Mouse (Mus musculus) ES-Bruce4 (cell line): ENCODE measurements around the gene Sdhaf1. TPM values are rescaled to one million over a fixed set of nuclear protein-coding genes. Genes with fewer than 3 reads are reported as not detected.
A peak's percentile ranks its signal among the peaks of the same experiment; 100 is the strongest.

Source experiments
- H3K27ac ChIP-seq: 2 replicates; pipeline ENCODE4 v1.5.1; 2012; ENCODE audit warnings: low read length, inconsistent platforms; ENCODE audit not compliant: insufficient read depth
- H3K27me3 ChIP-seq: 2 replicates; pipeline ENCODE4 v1.6.1; 2012; ENCODE audit warnings: mild to moderate bottlenecking, low read length, inconsistent platforms; ENCODE audit not compliant: control insufficient read depth, poor library complexity, insufficient read depth, severe bottlenecking
- H3K36me3 ChIP-seq: 2 replicates; pipeline ENCODE4 v1.6.1; 2012; ENCODE audit warnings: inconsistent platforms, mild to moderate bottlenecking, low read length, moderate library complexity; ENCODE audit not compliant: control insufficient read depth, poor library complexity, insufficient read depth, severe bottlenecking
- H3K4me1 ChIP-seq: one replicate; pipeline ENCODE4 v1.8.1; 2011; ENCODE audit warnings: low read length; ENCODE audit not compliant: control insufficient read depth, insufficient read depth
- H3K4me3 ChIP-seq: 2 replicates; pipeline ENCODE4 v1.5.1; 2011; ENCODE audit warnings: low read depth, mild to moderate bottlenecking, low read length
- H3K9ac ChIP-seq: 2 replicates; pipeline ENCODE4 v1.6.1; 2012; ENCODE audit warnings: low read depth, mild to moderate bottlenecking, inconsistent platforms; ENCODE audit not compliant: poor library complexity, severe bottlenecking
- H3K9me3 ChIP-seq: replicated peaks from 2 replicates; pipeline ENCODE4 v1.6.1; 2012; ENCODE audit warnings: mild to moderate bottlenecking, low read length, inconsistent platforms; ENCODE audit not compliant: control insufficient read depth, poor library complexity, insufficient read depth, severe bottlenecking
- CTCF ChIP-seq: IDR thresholded peaks from one replicate; pipeline ENCODE4 v1.8.1; 2011; ENCODE audit warnings: low read depth, low read length
- EP300 ChIP-seq: IDR thresholded peaks from 2 replicates; pipeline ENCODE4 v1.6.1; 2011; ENCODE audit warnings: low read depth, low read length; ENCODE audit not compliant: insufficient read depth
- POLR2A ChIP-seq: IDR thresholded peaks from one replicate; pipeline ENCODE4 v1.8.1; 2011; ENCODE audit warnings: low read length; ENCODE audit not compliant: insufficient read depth
- polyA plus RNA-seq: library from polyadenylated mRNA; stranded (reverse); fragments of >200 nt; gene quantifications from 2 replicates; pipeline ENCODE4 v1.2.4, GENCODE M21; 2011; ENCODE audit warnings: low read depth; ENCODE audit not compliant: missing spikeins, insufficient read depth, insufficient read length

Gene Sdhaf1
- polyA plus RNA-seq, 1 experiment, result 5.6 TPM

DNA sequence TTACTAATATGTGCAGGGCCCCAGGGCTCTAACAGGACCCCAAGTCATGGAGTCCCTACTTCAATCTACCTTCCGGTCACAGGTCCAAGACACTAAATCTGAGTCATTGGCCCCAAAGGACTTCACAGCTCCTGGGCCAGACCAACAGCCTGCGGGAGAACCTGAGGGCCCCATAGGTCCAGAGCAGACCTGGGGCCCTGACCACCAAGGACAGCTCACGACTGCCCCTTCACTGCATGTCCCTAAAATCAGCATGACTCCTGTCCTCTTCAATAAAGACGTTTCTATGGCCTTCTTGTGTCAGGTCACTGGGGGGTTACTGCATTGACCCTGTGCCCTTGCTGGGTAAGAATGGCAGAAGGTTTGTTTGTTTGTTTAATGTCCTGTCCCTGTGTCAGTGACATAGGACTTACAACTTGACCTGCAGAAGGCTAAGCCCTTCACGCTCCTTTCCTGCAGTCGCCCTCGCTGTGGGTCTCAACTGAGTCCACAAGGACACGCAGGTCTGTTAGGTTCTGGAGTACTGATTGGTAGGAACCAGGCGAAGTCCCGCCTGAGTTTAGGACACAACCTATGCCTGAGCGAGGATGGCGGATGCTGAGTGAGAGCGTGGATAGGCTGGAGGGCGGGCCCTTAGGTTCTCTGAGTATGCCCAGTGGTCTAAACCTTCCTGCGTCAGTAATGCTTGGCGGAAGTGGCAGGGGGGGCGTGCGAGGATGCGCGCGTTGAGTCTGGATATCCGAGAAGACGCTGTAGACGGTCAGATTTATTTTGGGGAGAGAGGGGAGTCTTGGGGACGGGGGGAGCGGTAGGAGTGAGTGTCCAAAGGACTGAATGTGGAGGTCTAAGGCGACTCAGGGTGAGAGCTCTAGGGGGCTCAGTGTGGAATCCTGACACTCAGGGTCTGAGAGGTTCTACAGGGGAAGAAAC is 15.4 kb downstream of the Sdhaf1 start, which contains the start of gene Alkbh6:
TSS of gene Alkbh6 (plus strand) at position 642 of the 930 bp plus-strand sequence.
- H3K36me3 ChIP-seq, result no peaks in the 10 kb centered on the region
- peak within 1 kb of the TSS; percentile 89 for H3K4me3 ChIP-seq
- peak within 1 kb of the TSS; percentile 75 for H3K9ac ChIP-seq
- no peaks in the 10 kb centered on the region for H3K9me3 ChIP-seq
- peaks cover 2% of the 10 kb centered on the region for H3K4me1 ChIP-seq
- no peak within 1 kb of the TSS for H3K27ac ChIP-seq
- no peaks in the 10 kb centered on the region for H3K27me3 ChIP-seq
- TF ChIP-seq CTCF (no peak), POLR2A (peak; percentile 94)

DNA sequence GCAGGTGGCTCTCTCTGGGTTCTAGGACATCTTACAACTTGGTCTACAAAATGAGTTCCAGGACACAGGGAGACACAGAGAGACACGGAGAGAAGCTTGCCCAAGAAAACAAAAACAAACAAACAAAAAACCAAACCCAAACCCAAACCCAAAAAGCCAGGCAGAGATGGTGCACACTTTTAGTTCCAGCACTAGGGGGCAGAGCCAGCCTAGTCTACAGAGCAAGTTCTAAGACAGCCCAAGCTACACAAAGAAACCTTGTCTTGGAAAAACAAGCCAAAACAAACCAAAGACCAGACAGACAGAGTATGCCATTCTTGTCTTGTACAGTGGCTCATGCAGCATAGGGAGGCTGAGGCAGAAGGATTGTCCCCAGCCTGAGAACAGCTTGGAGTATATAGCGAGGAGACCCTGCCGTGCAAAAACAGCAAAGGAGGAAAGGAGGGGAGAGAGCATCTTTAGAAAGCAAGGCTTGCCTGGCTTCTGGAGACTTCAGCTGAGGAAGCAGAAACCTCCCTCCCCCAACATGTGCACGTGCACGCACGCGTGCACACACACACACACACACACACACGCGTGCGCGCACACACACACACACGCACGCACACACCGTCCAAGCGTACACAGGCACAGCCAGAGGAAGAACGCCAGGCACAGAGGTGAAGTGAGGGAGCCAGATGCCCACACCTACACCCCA is 17.5 kb downstream of the Sdhaf1 start:
- TF ChIP-seq CTCF (peak; percentile 32), POLR2A (no peak), EP300 (no peak)
- Histone ChIP-seq H3K9me3 (no peaks in the 10 kb centered on the region), H3K4me3 (no peak overlapping the region), H3K27me3 (no peaks in the 10 kb centered on the region), H3K9ac (no peak overlapping the region), H3K4me1 (peaks cover 2% of the 10 kb centered on the region), H3K36me3 (no peaks in the 10 kb centered on the region), H3K27ac (no peak overlapping the region)

DNA sequence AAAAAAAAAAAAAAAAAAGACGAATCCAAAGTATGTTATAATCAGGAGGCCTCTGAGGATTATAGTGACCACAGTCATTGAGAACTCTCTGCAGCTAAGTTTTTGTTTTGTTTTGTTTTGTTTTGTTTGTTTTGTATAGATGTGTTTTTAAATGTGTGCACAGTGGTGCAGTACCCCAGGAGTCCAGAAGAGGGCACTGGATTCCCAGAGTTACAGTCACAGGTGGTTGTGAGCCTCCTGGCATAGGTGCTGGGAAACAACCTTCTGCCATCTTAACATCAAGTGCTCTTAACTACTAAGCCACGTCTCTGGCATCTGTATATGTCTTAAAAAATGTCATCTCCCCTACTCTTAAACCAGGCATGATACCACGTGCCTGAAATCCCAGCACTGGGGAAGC is 22.8 kb downstream of the Sdhaf1 start:
- TF ChIP-seq POLR2A (no peak), CTCF (peak; percentile 68)
- Histone ChIP-seq H3K27me3 (no peaks in the 10 kb centered on the region), H3K9ac (no peak overlapping the region), H3K27ac (no peak overlapping the region), H3K4me3 (no peak overlapping the region), H3K9me3 (no peaks in the 10 kb centered on the region), H3K4me1 (no peaks in the 10 kb centered on the region), H3K36me3 (no peaks in the 10 kb centered on the region)

DNA sequence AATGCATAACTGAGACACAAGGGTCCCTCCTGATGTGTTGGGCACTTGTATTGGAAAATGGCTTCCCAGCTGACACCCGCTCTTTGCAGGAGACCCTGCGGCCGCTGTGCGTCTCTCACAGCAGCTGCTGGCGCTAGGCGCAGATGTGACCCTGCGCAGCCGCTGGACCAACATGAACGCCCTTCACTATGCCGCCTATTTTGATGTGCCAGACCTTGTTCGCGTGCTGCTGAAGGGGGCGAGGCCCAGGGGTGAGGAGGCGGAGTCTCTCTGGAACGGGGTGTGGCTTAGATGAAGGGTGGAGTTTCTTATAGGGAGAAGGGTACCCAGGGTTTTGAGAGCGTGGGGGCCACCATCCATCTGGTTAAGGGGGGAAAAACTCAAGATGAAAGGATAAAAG is 26.4 kb downstream of the Sdhaf1 start:
- Histone ChIP-seq H3K27ac (no peak overlapping the region), H3K4me3 (no peak overlapping the region), H3K9ac (no peak overlapping the region), H3K36me3 (no peaks in the 10 kb centered on the region), H3K27me3 (no peaks in the 10 kb centered on the region), H3K9me3 (no peaks in the 10 kb centered on the region), H3K4me1 (no peaks in the 10 kb centered on the region)
- TF ChIP-seq EP300 (no peak), CTCF (no peak), POLR2A (no peak)

DNA sequence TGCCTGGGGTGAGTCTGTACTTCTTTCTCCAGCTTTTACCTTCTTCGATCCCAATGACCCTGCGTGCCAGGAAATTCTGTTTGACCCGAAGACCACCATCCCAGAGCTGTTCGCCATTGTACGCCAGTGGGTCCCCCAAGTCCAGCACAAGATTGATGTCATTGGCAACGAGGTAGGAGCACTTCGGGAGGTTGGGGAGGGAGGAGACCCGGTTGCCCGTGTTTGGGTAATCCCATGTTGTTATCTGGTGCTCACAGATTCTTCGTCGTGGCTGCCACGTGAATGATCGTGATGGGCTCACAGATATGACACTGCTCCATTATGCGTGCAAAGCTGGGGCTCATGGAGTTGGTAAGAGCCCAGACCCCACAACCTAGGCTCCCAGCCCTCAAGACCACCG is 26.9 kb downstream of the Sdhaf1 start:
- Histone ChIP-seq H3K4me1 (no peaks in the 10 kb centered on the region), H3K9ac (no peak overlapping the region), H3K27me3 (no peaks in the 10 kb centered on the region), H3K9me3 (no peaks in the 10 kb centered on the region), H3K27ac (no peak overlapping the region), H3K36me3 (no peaks in the 10 kb centered on the region), H3K4me3 (no peak overlapping the region)
- TF ChIP-seq POLR2A, result no peak
- no peak for TF ChIP-seq EP300
- no peak for TF ChIP-seq CTCF

DNA sequence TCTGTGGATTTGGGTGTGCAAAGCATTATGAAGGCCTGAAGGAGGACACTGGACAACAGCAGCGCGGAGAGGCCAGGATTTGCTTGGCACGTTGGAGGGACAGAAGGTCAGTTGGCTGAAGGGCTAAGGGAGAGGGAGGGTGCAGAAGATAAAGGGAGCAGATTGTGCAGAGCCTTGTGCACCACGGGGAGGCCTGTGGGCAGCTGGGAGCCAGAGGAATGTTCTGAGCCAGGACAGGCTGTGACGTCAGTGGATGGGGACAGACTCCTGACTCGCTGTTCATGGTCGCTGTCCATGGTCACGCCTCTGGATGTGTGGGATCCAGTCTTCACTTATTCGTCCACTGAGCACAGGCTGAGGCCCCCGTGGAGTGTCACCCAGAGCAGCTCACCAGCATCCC is 28.6 kb downstream of the Sdhaf1 start:
- H3K27ac ChIP-seq, result no peak overlapping the region
- H3K9me3 ChIP-seq, result no peaks in the 10 kb centered on the region
- H3K9ac ChIP-seq, result no peak overlapping the region
- H3K4me1 ChIP-seq, result no peaks in the 10 kb centered on the region
- no peak overlapping the region for H3K4me3 ChIP-seq
- TF ChIP-seq POLR2A, result no peak
- TF ChIP-seq CTCF, result no peak
- TF ChIP-seq EP300, result no peak
- no peaks in the 10 kb centered on the region for H3K36me3 ChIP-seq
- H3K27me3 ChIP-seq, result no peaks in the 10 kb centered on the region
